Mouse (Mus musculus) erythroblast, embryonic 14.5 days (primary cell): ENCODE results near the gene Sema3f. TPM values are rescaled to one million over a fixed set of nuclear protein-coding genes. Genes with fewer than 3 reads are reported as not detected.

Source experiments
- H3K27me3 ChIP-seq: 2 replicates; pipeline ENCODE4 v1.6.1; 2012; ENCODE audit warnings: inconsistent platforms; ENCODE audit not compliant: control insufficient read depth
- H3K36me3 ChIP-seq: 2 replicates; pipeline ENCODE4 v1.6.1; 2012; ENCODE audit warnings: mild to moderate bottlenecking, inconsistent platforms; ENCODE audit not compliant: control insufficient read depth
- H3K4me1 ChIP-seq: 2 replicates; pipeline ENCODE4 v1.6.1; 2012; ENCODE audit warnings: inconsistent platforms; ENCODE audit not compliant: control insufficient read depth
- H3K4me3 ChIP-seq: replicated peaks from 2 replicates; pipeline ENCODE3; 2012; ENCODE audit warnings: moderate library complexity, mild to moderate bottlenecking, inconsistent platforms
- H3K9me3 ChIP-seq: 2 replicates; pipeline ENCODE4 v1.6.1; 2012; ENCODE audit warnings: low read length, inconsistent platforms, mixed read lengths; ENCODE audit not compliant: control insufficient read depth
- GATA1 ChIP-seq: IDR thresholded peaks from 2 replicates; pipeline ENCODE4 v1.6.1; 2012; ENCODE audit warnings: low read length, inconsistent platforms, mixed read lengths
- TAL1 ChIP-seq: IDR thresholded peaks from 3 replicates; pipeline ENCODE4 v1.6.1; 2012; ENCODE audit warnings: low read length, inconsistent platforms, mixed read lengths
- polyA plus RNA-seq: library from polyadenylated mRNA; stranded (reverse); fragments of >175 nt; gene quantifications from 2 replicates; pipeline ENCODE4 v1.2.3, GENCODE M21; 2012

The Sema3f gene
- polyA plus RNA-seq, 1 experiment = not detected

DNA sequence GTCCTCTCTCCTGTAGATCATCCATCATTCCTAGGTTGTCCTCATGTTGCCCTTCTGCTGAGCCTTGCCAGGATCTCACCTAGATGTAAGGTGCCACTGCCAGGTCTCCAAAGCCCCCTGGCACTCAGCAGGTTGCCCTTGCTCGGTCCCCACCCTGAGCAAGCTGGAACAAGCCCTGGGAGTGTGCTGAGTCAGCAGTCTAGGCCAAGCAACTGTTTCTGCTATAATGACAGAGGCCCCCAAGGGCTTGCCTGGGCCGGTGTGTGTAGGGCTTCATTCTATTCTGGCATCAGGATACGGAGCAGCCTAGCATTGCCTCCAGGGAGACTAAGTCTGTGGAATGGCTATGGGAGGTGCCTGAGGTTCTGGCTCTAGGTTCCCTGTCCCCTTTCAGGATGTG lies 49.5 kb downstream of the Sema3f start:
- Histone ChIP-seq H3K4me3 (no peak overlapping the region), H3K4me1 (no peaks in the 10 kb centered on the region), H3K36me3 (no peaks in the 10 kb centered on the region; the same call in 1 of the 2 replicates), H3K27me3 (peaks cover 18% of the 10 kb centered on the region), H3K9me3 (no peaks in the 10 kb centered on the region)
- TF ChIP-seq TAL1 (no peak), GATA1 (no peak)

DNA sequence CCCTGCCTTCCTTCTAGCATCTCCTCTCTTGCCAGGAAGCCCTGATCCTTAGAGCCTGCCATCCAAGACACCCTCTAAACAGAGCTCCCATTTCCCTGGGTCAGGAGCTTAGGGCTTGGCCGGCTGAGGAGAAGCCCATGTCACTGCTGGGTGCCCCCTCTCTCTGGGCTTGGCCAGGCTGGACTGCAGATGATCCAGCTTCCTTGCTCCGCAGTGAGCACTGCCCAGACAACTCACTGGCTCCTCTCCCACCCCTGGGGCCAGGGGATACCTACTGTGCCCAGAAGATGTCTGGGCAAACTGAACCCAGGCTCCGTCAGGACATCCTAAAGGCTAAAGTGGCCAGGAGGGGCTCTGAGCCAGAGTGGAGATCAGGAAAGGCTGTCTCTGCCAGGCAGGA lies 50.3 kb downstream of the Sema3f start:
- H3K27me3 ChIP-seq = peaks cover 12% of the 10 kb centered on the region
- TF ChIP-seq TAL1 = no peak
- no peak for TF ChIP-seq GATA1
- peaks cover 4% of the 10 kb centered on the region; the same call in 1 of the 2 replicates for H3K36me3 ChIP-seq
- no peak overlapping the region for H3K4me3 ChIP-seq
- no peaks in the 10 kb centered on the region for H3K9me3 ChIP-seq
- H3K4me1 ChIP-seq = no peaks in the 10 kb centered on the region

GRCm38 (mm10) chr9:107659551-107659950 lies 50.7 kb downstream of the Sema3f start:
- peaks cover 5% of the 10 kb centered on the region; the same call in 1 of the 2 replicates for H3K36me3 ChIP-seq
- H3K4me3 ChIP-seq = no peak overlapping the region
- H3K4me1 ChIP-seq = no peaks in the 10 kb centered on the region
- H3K27me3 ChIP-seq = peaks cover 9% of the 10 kb centered on the region
- no peaks in the 10 kb centered on the region for H3K9me3 ChIP-seq
- TF ChIP-seq TAL1 (no peak), GATA1 (no peak)

GRCm38 (mm10) chr9:107658096-107658495 lies 52.2 kb downstream of the Sema3f start:
- peaks cover 5% of the 10 kb centered on the region; the same call in 1 of the 2 replicates for H3K36me3 ChIP-seq
- TF ChIP-seq TAL1 = no peak
- no peak for TF ChIP-seq GATA1
- H3K27me3 ChIP-seq = peaks cover 2% of the 10 kb centered on the region

DNA sequence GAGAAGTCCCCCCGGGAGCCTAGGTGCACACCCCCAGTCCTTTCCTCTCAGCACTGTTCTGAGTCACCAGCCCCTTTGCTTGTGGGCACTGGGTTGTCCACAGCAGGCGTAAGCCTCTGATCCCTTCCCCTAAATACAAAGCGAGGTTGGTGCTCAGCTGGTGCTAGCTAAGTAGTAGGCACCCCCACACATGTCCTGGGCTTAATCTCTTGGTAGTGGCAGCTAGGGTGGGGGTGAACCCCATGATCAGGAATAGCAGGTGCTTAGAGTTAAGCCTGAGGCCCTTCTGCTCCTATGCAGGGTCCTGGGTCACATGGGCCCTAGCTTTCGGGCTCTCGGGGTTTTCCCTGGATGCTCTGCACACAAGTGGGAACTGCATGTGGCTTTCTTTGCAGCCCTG lies 53.1 kb downstream of the Sema3f start:
- H3K36me3 ChIP-seq = peaks cover 5% of the 10 kb centered on the region; the same call in 1 of the 2 replicates
- H3K4me3 ChIP-seq = no peak overlapping the region
- H3K27me3 ChIP-seq = peaks cover 2% of the 10 kb centered on the region; the same call in 1 of the 2 replicates
- H3K9me3 ChIP-seq = no peaks in the 10 kb centered on the region
- H3K4me1 ChIP-seq = no peaks in the 10 kb centered on the region
- TF ChIP-seq TAL1 = no peak
- no peak for TF ChIP-seq GATA1

More at GRCm38 (mm10) chr9:107658096-107658495, 52.2 kb downstream of the Sema3f start:
- H3K4me1 ChIP-seq = no peaks in the 10 kb centered on the region
- H3K9me3 ChIP-seq = no peaks in the 10 kb centered on the region
- no peak overlapping the region for H3K4me3 ChIP-seq

GRCm38 (mm10) chr9:107654585-107654984 lies 55.7 kb downstream of the Sema3f start:
- TF ChIP-seq GATA1 (no peak), TAL1 (no peak)
- Histone ChIP-seq H3K4me1 (no peaks in the 10 kb centered on the region), H3K9me3 (no peaks in the 10 kb centered on the region), H3K4me3 (no peak overlapping the region), H3K36me3 (peaks cover 5% of the 10 kb centered on the region; the same call in 1 of the 2 replicates), H3K27me3 (peaks cover 5% of the 10 kb centered on the region)

DNA sequence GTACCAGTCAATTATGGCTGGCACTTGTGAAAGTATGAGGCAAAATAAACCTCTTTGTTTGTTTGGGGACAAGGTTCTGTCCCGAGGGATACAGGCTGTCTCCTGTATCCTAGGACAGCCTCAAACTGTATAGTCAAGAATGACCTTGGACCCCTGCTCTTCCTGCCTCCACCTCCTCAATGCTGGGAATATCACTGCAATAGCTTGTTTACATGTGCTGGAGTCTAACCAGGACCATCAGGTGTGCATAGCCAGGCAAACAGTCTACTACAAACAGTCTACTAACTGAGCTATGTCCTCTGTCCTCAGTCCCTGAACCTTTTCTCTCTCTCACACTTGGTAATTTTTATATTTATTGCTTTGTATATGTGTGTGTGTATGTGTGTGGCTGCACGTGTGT lies 56.8 kb downstream of the Sema3f start:
- Histone ChIP-seq H3K27me3 (peaks cover 8% of the 10 kb centered on the region), H3K36me3 (peaks cover 5% of the 10 kb centered on the region; the same call in 1 of the 2 replicates), H3K4me1 (no peaks in the 10 kb centered on the region), H3K4me3 (no peak overlapping the region), H3K9me3 (no peaks in the 10 kb centered on the region)
- TF ChIP-seq TAL1 (no peak), GATA1 (no peak)

DNA sequence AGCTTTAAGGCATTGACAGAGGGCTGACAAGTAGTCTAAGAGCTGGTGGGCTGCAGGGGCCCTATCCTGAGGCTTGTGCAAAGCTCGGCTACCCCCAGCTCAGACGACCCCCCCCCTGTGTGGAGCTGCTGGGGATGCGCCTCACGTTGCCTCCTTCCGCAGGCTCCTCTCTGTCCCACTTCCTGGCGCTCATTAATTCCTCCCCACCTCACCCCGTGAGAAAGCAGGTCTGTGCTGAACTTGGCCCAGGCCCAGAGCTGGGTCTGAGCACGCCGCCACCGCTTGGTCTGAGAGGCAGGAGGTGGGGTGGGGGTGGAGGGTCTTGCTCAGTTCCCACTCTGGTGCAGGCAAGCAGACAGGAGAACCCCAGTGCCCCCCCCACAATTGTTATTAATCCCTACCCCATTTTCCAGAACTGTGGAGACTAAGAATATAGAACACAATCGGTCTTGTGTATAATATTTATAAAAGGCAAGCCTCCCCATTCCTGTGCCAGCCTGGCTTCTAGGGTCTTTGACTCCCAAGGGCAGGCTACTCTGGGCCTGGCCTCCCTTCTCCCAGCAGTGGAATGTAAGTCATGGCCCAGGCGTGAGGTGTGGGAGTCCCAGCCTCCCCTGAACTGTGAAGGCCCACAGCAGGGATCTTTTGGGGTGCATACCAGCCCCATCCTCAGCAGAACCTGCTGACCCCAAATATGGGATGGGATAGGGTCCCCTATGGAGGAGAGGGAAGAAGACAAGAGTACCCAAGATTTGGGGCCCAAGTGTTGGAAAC lies 59.4 kb downstream of the Sema3f start:
- TF ChIP-seq TAL1 (no peak), GATA1 (no peak)
- Histone ChIP-seq H3K27me3 (peaks cover 8% of the 10 kb centered on the region; the same call in 1 of the 2 replicates), H3K9me3 (no peaks in the 10 kb centered on the region), H3K36me3 (peaks cover 5% of the 10 kb centered on the region; the same call in 1 of the 2 replicates), H3K4me1 (no peaks in the 10 kb centered on the region), H3K4me3 (no peak overlapping the region)

DNA sequence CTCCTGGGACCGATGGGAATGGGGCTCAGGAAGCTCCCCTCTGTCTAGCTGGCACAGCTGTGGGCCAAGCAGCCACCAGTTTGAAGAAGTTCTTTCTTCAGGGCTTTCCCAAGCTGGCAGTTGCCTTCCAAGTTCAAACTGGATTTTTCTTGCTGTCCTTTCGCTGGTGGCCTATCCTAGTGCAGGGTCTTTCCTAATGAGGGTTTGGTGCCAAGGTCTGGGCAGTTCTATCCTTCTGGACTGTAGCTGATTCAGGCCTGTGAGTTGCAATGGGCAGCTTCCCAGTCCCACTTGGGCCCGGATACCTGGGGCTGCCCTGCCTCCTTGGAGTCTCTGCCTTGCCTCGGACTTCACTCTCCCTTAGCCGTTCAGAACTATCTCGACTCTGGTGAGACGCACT lies 60.0 kb downstream of the Sema3f start:
- no peak overlapping the region for H3K4me3 ChIP-seq
- H3K4me1 ChIP-seq = peaks cover 6% of the 10 kb centered on the region
- H3K9me3 ChIP-seq = no peaks in the 10 kb centered on the region
- TF ChIP-seq TAL1 = no peak
- TF ChIP-seq GATA1 = no peak
- H3K27me3 ChIP-seq = peaks cover 10% of the 10 kb centered on the region
- peaks cover 4% of the 10 kb centered on the region; the same call in 1 of the 2 replicates for H3K36me3 ChIP-seq

DNA sequence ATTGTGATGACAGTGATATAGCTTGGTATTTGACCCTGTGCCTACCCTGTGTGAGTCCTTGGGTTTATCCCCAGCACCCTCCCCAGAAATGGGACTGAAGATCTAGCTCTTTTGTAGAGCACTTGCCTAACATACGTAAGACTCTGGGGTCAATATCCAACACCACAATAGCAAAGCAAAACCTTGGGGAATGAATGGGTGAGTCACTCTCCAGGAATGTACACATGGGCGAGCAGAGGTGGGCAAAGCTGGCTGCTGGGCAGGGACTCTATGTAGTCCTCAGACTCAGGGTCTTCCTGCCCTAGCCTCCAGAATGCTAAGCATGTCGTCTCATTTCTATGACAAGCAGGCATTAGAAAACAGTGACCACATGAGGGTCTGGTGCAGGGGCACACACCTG lies 61.5 kb downstream of the Sema3f start:
- no peak overlapping the region for H3K4me3 ChIP-seq
- no peak for TF ChIP-seq GATA1
- TF ChIP-seq TAL1 = no peak

More for the DNA sequence above, 61.5 kb downstream of the Sema3f start:
- Histone ChIP-seq H3K27me3 (peaks cover 14% of the 10 kb centered on the region), H3K4me1 (peaks cover 20% of the 10 kb centered on the region), H3K9me3 (no peaks in the 10 kb centered on the region), H3K36me3 (no peaks in the 10 kb centered on the region; the same call in 1 of the 2 replicates)
